Mouse (Mus musculus) layer of hippocampus, postnatal 25 days (tissue): ENCODE measurements at regions not wholly inside any gene's neighbourhood (a gene's known extent, or its start where the extent isn't known, plus 50 kb on each side); places are given as distances from the start of the nearest gene placed in this dataset.
"Not testable (repeated sequence)": the region's sequence is repeated elsewhere in the genome, so short reads cannot be mapped to it uniquely, and the experiment has no call there.

Experiments
- DNase-seq, 2 experiments: peaks; one replicate each; pipeline ENCODE4 v3.0.0; 2022; ENCODE audit warnings: mixed read lengths in 2 of 2, low spot score in 1 of 2; ENCODE audit errors: extremely low spot score in 1 of 2

GRCm38 (mm10) chr13:3035291-3035690 lies 502.6 kb upstream of the Gdi2 start:
- not testable (repeated sequence) for DNase-seq

DNA sequence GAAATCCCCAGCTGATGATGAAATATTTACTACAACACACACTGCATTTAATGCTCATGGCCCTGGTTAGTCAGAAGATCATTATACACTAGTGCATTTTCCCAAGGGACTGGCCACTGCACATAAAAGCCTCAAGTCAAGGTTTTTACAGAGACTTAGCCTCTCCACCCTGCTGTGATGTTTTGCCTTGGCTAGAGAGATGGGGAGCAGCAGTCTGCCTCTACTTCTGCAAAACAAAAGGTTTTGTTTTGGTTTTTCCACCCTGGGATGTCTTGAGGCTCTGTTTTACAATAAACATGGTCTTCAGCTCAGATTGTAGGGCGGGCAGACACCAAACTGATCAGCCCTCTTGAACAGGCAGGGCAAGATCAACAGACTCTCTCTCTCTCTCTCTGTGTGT lies 500.9 kb upstream of the Gdi2 start:
- peak in 1 of 2 experiments; percentile 2 for DNase-seq

GRCm38 (mm10) chr13:3046381-3047105 lies 491.3 kb upstream of the Gdi2 start:
- DNase-seq, result not testable (repeated sequence)

GRCm38 (mm10) chr13:3083480-3083879 lies 454.4 kb upstream of the Gdi2 start:
- DNase-seq, result not testable (repeated sequence)

DNA sequence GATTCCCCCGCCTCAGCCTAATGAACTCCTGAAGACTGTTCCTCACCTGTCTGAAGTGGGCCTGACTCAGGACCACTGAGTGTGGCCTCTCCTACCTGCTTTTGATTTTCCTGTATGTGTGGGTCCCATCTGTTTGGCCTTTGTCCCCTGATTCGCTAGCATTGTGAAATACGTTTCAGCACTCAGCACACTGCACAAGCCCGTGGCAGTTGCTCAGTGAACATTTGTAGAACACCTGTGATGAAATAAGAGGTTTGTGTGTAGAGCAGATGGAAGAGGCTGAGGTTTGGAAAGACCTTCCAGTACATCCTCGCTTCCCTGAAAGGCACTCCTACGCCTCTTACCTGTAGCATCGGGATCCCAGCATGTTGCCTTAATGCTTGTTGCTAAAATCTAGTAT lies 447.9 kb upstream of the Gdi2 start:
- DNase-seq, result not testable (repeated sequence)

DNA sequence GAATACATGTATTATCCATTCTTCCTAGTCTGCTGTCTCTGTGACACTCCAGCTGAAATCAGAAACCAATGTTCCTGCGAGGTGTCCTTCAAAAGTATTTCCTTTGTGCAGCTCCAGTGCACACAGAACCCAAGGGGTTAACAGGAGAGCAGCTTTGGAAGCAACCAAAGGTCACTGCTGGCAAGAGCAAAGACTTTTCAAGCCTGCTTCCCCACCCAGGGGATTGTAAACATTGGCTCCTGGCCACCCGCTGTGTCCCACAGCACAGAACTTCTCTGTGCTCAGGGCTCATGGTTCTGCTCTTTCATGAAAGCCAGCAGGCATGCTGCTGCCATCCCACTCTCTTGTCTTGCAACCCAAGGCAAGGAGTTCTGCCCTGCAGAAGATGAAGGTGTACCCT lies 431.3 kb upstream of the Gdi2 start:
- DNase-seq, result not testable (repeated sequence)

- not testable (repeated sequence) for DNase-seq
Measured at GRCm38 (mm10) chr13:3128150-3128549, 409.7 kb upstream of the Gdi2 start.

DNA sequence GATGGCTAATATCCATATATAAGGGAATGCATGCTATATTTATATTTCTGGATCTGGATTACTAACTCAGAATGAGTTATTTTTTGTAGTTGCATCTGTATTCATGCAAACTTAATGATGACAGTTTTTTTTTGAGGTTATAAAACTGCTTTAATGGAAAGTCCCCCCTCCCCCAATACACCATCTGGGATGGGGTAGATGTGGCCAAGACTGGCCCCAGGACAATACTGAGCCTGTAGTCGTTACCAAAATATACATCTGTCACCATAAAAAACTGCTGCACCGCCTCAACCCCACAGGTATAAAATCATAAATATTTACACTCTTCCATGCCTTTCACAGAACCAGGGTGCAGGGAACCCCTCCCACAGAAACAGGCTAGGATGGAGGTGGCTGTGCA lies 400.6 kb upstream of the Gdi2 start:
- DNase-seq, result not testable (repeated sequence)

DNA sequence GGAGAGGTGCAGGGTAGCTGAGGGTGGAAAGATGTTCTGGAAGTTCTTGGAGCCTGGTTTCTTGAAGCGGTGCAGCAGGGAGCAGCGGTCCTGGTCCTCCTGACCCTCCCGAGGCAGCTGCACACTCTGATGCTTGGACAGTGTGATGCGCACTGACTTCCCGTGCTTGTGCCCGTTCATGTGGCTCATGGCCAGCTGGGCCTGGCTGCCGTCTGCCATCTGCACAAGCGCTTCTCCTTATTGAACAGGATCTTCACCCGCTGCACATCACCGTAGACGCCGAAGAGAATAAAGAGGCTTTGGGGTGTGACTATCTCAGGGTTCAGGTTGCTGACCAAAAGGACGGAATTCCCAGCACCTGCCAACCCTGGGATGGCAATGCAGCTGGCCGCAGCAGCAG lies 399.2 kb upstream of the Gdi2 start:
- DNase-seq, result no peak

- DNase-seq, result not testable (repeated sequence)
Measured at GRCm38 (mm10) chr13:3145513-3145912, 392.4 kb upstream of the Gdi2 start.
